Mouse (Mus musculus) CD8-positive naive resting alpha-beta T cell, adult 57 days (primary cell): ENCODE measurements around the gene Ubl7. TPM values are rescaled to one million over a fixed set of nuclear protein-coding genes. Genes with fewer than 3 reads are reported as not detected.

ENCODE experiments used
- total RNA-seq: library from RNA; stranded (reverse); gene quantifications from one replicate; pipeline ENCODE4 v1.2.4, GENCODE M21; 2023

Gene Ubl7
- 75.9 TPM for total RNA-seq

GRCm38 (mm10) chr9:57910254-57911160, at the start of gene Ubl7:
Ubl7 (plus strand) TSS chr9:57910979.

GRCm38 (mm10) chr9:57939431-57940348, 28.9 kb downstream of the Ubl7 start, which contains the start of gene Sema7a:
Sema7a (plus strand) TSS chr9:57940112.

Other genes starting within 250 kb of the Ubl7 start
- not detected for gene Cyp1a2, start 227.3 kb upstream of the Ubl7 start, total RNA-seq
- gene Cyp1a1, start 223.1 kb upstream of the Ubl7 start, total RNA-seq: not detected
- gene Edc3, start 202.4 kb upstream of the Ubl7 start, total RNA-seq: 19.6 TPM
- 183 TPM for gene Clk3, start 145.1 kb upstream of the Ubl7 start, total RNA-seq
- gene Arid3b, start 74.2 kb upstream of the Ubl7 start, total RNA-seq: 83.7 TPM
- 2.4 TPM for gene Sema7a, start 29.1 kb downstream of the Ubl7 start, total RNA-seq
- gene Cyp11a1, start 95.4 kb downstream of the Ubl7 start, total RNA-seq: 0.18 TPM
- not detected for gene Stra6, start 152.8 kb downstream of the Ubl7 start, total RNA-seq
- not detected for gene Ccdc33, start 207.8 kb downstream of the Ubl7 start, total RNA-seq